Mouse (Mus musculus) bone marrow macrophage, adult 2 months (primary cell): ENCODE measurements around the gene Thumpd1.

Source experiments
- CTCF ChIP-seq: IDR thresholded peaks from 2 replicates; pipeline ENCODE4 v1.5.1; 2012; ENCODE audit warnings: low read depth, mild to moderate bottlenecking, low read length, moderate library complexity
- POLR2A ChIP-seq: IDR thresholded peaks from 2 replicates; pipeline ENCODE4 v1.6.1; 2012; ENCODE audit warnings: mild to moderate bottlenecking, low read depth, low read length, borderline replicate concordance

- TF ChIP-seq POLR2A, result no peak
- no peak for TF ChIP-seq CTCF
These were observed 37.9 kb downstream of the Thumpd1 start for GRCm38 (mm10) chr7:119682699-119683098.
